Mouse (Mus musculus): ENCODE measurements around the gene Tinag. TPM values are rescaled to one million over a fixed set of nuclear protein-coding genes. Genes with fewer than 3 reads are reported as not detected.
A peak's percentile ranks its signal among the peaks of the same experiment; 100 is the strongest.
"Not testable (repeated sequence)": the region's sequence is repeated elsewhere in the genome, so short reads cannot be mapped to it uniquely, and the experiment has no call there.

Gene Tinag
- under 1 TPM in 1 of 2 experiments, not detected in 1; 0.14 TPM for total RNA-seq (2021)
- long read RNA-seq, experiment 1: 0 reads
- long read RNA-seq, experiment 2, partial matches to known transcripts: 0 of 1 reads
- long read RNA-seq, experiment 2, other reads (novel, unspliced or antisense): 1 of 1 reads

DNA sequence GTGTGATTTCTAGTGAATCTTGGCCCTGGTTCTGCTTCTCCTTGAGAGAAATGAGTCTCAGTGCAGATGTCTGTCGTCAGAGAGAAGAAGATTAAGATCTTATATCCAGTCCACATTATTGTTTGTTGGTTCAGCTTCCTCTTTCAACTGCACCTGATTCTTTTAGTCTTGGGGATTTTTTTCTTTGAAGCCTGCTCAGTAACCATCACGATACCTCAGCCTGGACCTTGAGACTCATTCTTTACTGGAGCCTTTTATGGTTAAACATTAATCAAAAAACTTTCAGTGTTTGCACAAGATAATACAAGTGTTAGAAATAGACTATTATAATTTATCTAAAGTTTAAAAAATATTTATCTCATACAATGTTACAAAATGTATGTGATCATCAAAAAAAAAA, at the start of gene Tinag:
TSS of gene Tinag (minus strand) at position 210 of the 400 bp plus-strand sequence.
- no peak for DNase-seq (ENCODE audit: low spot score)

DNA sequence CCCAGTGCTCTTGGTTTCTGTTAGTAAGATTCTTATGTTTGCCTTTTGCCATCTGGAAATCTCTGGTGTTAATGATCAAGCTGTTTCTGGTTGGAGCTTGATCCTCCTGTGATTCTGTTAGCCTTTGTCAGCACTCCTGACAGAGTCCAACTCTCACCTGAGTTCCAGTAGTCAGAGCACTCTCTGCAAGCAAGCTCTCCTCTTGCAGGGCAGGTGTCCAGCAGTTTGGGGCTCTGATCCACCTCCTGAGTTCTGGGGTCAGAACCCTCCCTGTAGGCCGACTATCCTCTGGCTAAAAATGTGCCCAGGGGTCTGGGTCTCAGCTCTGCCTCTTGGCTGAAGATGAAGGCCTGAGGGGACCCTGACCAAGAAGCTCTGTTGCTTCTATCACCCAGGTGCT, 37.6 kb upstream of the Tinag start:
- not testable (repeated sequence) for DNase-seq (ENCODE audit: low spot score)

DNA sequence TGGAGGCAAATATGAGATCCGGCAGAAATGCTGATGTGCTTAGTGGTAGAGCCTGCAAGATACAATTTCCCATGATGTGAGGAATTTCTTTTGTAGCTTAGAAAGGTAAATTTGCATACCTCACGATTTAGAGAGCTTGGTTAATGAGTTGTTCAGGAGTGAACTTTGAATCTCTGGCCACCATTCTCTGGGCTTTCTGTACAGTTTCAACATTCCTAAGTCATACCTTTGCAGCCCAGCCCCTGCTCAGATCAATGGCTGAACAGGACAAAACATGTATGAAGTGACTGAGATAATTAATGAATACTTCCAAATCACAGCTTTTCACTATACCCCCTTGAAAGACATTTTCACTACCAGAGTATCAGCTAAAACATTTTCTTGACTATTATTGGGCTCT, 26.1 kb upstream of the Tinag start:
- no peak for DNase-seq (ENCODE audit: low spot score)

DNA sequence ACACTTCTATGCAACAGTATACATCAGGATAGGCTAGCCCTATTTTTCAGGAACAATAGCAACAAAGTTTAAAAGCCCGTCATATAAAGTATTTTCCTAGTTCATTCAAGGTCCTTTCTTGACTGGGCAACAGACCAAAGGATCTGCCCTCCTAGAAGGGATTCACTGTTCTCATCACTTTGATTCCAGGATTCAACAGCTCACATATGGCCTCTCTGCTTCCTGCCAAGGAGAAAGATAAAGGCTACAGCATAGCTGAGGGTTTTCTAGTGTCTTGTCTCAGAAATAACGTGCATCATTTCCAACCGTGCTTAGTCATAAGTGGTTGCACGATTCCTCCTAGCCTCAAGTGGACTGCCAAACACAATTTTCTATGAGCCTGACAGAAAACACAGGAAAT, 11.0 kb upstream of the Tinag start:
- DNase-seq (ENCODE audit: low spot score): no peak

DNA sequence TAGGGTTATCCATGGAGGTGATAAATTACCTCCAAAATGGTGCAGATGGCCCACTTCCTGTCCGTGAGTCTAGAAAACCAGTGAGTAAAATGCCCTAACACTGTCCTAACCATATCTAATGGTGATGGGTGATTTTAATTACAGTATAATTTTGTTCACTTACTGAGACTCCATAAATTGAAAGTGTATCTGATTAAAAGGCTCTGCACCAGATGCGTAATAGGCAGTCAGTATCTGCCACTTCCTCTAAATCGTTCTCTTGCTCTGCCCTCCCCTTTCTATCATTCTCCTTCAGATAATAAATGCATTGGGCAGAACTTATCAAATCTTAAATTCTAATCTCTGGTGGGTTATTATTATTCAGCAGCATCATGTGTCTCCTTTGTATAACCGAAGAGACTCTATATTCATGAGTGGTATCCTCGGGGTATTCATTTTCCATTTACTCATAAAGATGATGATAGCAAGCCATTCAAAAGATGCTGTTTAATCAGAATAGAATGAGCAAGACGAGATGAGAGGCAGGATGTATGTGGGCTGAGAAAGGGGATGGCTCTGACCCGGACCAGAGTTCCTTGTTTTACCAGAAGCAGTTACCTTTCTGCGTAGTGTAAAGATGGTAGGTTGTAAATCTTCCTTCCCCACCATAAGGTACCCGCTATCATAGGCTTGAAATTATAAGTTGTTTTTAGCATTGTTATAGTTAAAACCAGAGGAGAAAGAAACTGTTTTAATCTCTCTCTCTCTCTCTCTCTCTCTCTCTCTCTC, 9.0 kb upstream of the Tinag start:
- DNase-seq (ENCODE audit: low spot score): no peak

DNA sequence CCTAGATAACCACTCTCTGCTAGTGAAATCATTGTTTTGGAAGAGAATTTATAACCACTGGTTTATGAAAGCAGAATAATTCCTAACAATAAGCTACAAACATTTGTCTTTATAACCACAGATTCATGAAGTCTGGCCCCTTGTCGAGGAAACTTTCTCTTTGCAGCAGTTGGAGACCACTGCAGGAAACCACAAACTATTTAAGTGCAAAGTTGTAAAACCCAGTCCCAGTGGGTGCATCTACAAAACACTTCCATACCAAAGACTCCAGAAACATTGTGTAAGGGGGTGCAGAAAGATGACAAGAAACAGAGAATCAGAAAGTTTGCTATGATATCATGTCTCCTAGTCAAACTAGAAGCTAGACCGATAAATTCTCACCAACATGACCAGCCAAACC, 5.8 kb upstream of the Tinag start:
- no peak for DNase-seq (ENCODE audit: low spot score)

DNA sequence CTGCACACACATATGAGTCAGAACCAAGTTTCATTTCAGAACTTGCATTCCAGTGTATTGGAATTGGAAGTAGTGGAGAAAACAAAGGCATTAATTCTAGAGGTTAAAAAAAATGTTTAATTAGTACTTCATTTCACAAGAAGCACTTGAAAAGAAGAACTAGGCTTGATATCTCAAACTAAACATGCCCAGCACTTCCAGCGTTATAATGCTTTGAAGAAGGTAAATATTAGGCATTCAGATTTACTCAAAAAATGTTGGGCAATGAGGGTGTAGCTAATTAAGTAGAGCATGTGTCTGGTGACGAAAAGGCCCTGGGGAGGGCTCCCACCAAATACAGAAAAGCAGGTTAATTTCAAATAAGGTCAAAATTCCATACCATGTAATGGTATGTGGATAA, 4.1 kb upstream of the Tinag start:
- no peak for DNase-seq (ENCODE audit: low spot score)

DNA sequence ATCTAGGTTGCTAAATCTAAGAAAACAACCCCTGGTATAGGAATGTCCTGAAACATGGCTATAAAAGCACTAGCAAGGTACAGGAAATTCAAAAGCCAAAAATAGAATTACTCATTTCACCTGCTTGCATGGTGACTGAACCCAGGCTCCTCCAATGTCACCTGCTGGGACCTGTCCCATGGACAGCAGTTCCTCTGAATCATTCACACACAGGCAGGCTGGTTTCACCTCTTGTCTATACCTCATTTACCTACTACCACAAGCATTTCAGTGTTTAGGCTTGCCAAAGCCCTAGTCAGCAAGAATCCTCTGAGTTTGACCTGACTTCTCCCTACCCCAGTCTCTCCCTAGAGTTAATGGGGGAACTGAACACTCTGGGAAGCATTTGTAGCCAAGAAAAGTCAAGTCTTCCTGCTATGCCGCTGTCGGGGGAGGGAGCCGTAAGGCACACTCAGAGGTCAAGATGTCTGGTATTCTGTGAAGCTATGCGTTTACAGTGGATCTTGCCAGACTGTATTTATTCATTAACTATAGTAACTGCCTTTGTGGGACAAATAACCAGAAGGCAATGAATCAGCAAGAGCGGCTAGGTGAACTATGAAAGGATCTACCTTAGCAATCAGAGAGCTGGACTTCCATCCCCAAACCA, 597 bp upstream of the Tinag start:
- DNase-seq (ENCODE audit: low spot score): no peak

DNA sequence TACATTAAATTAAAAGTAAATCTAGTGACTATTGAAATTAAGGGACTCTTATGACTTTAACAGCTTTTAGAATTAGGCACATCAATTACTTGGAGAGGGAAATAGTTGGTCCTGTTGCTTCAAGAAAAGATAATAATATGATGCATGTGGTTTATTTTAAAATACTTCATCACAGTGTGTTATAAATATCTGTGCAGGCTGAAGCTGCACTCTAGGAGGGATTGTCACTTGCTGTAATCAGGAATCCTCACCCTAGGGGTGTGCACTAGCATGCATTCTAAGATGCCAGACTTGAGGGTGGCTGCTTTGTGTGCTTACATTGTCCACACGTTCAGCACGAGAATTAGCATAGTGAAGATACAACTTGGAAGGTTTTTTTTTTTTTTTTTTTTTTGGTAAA, 10.2 kb downstream of the Tinag start:
- no peak for DNase-seq (ENCODE audit: low spot score)

DNA sequence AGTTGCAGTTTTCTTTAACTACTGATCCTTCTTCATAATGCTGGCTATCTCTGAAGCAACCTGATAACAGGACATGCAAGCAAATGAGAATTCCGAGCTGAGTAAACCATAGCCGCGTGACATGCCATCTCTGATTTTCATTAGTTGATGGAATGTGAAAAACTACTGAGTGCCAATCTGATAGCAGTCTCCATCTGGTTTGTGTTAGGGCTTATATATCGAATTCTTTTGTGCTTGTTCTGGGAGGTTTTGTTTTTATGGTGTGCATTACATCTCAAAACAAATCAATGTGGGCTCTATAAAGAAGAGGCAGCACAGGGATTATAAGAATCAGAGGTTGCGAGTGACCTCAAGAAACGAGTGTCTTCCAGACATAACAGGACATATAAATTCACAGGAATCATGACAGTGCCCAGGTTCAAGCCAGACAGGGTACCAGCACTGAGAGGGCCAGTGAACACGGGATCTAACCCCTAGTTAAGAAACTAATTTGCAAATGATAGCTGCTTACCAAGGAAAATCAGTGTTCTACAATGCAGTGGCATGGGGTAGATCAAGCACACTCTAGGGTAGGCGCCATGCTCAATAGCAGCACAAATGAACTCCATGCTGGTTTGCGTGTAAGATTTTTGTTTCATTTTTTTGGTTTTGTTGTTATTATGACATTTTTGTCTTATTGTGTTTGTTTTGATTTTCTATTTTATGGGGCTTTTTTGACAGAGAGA, 13.0 kb downstream of the Tinag start:
- DNase-seq (ENCODE audit: low spot score): no peak

DNA sequence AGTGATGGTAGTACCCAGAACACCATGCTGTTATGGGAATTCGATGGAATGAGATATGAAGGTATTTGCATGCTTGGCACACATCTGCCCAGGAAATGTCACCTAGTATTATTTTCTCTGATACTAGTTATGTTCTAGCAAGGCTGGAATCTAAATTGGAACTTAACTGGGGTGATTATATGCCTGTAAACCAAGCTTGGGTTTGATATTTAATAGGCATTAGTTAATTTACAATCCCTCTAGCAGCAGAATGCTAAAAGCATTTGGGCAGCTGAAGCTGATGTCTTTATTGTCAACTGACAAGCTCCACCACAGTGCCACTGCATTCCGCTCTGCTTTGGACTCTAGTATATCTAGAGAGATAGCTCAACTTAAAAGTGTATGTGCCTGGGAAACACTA, 20.3 kb downstream of the Tinag start:
- DNase-seq (ENCODE audit: low spot score): no peak

DNA sequence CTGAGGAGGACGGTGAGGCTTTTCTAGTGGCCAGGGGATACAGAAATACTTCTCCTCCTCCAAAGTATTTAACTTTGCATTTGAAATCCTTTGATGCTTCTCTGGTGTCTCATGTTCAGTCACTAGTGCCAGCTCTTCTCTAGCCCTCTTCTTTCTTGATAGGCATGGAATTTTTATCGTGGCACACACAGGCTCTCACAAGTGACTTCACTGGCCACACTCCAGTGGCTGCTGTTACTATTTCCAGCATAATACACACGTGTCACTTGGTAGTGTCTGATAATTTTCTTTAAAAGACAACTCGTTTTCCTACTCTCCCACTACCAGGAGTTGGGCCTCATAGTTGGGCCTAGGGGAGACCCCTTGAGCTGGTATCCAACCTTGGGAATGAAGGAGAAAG, 26.7 kb downstream of the Tinag start:
- no peak for DNase-seq (ENCODE audit: low spot score)

DNA sequence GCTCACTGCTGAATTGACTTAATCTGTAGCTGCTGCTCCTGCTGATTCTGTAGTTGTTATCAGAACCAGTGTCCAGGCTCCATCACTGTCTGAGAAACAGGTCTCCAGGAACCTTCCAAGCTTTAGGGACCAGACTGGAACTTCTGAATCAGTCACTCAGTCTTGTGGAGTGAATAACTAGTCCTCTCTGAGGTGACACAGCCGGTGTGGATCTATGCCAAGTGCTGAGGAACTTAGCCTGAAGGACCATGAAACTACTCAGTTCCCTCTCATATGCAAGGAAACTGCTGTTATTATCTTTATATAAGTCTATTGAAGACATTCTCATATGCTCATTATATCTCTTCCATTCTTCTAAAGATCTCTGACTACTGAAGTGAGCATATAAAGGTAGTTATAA, 49.6 kb downstream of the Tinag start:
- DNase-seq (ENCODE audit: low spot score): no peak

DNA sequence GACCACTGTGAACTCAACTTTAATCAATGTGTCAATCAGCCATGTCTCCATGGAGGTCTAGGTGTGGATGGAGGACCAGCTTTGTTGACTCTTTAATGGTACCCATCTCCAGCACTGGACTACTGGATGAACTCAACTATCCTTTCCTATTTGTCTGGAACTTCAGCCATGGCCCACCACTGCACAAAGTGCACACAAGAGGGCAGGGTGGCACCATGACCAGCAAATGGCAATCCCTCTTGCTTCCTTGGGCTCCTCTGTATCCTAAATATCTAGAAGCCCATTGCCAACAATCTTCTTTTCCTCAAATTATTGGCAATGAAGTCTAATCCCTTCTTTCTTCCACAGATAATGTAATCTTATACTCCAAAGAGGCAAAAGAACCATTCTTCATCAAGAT, 55.6 kb downstream of the Tinag start:
- peak; percentile 18 for DNase-seq (ENCODE audit: low spot score)

DNA sequence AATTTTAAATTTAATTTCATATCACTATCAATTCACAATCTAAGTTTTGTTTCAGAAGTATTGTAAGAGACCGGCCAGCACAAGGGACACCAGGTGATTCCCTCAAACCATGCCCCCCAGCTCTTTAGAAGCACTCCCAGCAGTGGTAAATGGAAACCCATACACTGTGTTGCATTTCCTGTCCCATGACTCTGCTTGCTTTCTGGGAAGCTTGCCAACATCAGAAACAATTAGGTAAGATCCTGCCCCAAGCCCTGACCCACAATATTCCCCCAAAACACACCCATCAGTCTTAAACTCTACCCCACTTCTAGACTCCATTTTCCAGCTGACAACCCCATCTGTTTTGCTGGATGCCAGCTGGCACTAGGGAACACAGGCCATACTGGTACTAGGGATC, 110.8 kb downstream of the Tinag start:
- no peak for DNase-seq (ENCODE audit: low spot score)

DNA sequence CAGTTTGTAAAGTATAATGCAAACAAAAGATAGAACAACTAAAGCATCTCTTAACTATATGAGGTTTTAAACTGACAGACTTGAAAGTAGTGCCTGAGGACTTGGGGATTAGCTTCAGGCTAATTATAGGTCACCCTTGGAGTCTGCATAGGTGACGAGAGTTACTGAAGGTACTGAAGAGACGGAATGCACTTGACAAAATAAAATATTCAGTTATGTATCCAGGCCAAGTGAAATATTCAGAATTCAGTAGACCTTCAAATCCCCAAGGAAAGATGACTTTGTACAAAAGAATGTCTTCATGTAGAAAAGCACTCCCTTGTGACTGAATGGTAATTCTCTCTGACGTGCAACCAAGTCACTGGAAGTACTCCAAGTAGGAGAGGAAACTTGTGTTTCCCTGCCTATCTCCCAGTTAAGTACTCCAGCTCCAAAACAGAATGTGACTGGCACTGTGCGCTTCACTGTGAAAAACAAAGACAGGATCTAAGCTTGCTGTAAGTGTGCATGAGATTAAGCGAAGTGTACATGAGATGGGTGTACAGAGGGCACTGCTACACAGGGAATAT, 130.4 kb downstream of the Tinag start:
- DNase-seq (ENCODE audit: low spot score): peak; percentile 3
